Mouse (Mus musculus): Measurements from ENCODE around the gene Ltbr. TPM values are rescaled to one million over a fixed set of nuclear protein-coding genes. Genes with fewer than 3 reads are reported as not detected.

The Ltbr gene
- total RNA-seq (2021), result 10 to 100 TPM; 43.8 to 48.0 TPM
- long read RNA-seq, experiment 1, transcript Ltbr-201 (10 exons, 2,107 nt), result major isoform, 22 of 31 reads
- long read RNA-seq, experiment 1, partial matches to known transcripts, result 8 of 31 reads
- long read RNA-seq, experiment 1, other reads (novel, unspliced or antisense), result 1 of 31 reads
- long read RNA-seq, experiment 2, transcript Ltbr-201 (10 exons, 2,107 nt), result major isoform, 26 of 36 reads
- long read RNA-seq, experiment 2, partial matches to known transcripts, result 5 of 36 reads
- long read RNA-seq, experiment 2, other reads (novel, unspliced or antisense), result 5 of 36 reads

- peak; percentile 84 to 90 for DNase-seq (ENCODE audit: low spot score in 2 of 2)
These were observed at the start of gene Ltbr for GRCm38 (mm10) chr6:125313546-125314230. Gene Ltbr (minus strand): TSS chr6:125313885.

- no peak for DNase-seq (ENCODE audit: low spot score in 2 of 2)
These were observed 49.3 kb upstream of the Ltbr start for GRCm38 (mm10) chr6:125363021-125363420.

GRCm38 (mm10) chr6:125361467-125362291 lies 48.0 kb upstream of the Ltbr start:
- DNase-seq (ENCODE audit: low spot score in 2 of 2), result peak; percentile 49 to 64

- DNase-seq (ENCODE audit: low spot score in 2 of 2), result no peak
These were observed 47.2 kb upstream of the Ltbr start for GRCm38 (mm10) chr6:125360846-125361245.

- no peak for DNase-seq (ENCODE audit: low spot score in 2 of 2)
These were observed 46.3 kb upstream of the Ltbr start for GRCm38 (mm10) chr6:125359999-125360398.

GRCm38 (mm10) chr6:125357334-125357733 lies 43.6 kb upstream of the Ltbr start:
- no peak for DNase-seq (ENCODE audit: low spot score in 2 of 2)

- DNase-seq (ENCODE audit: low spot score in 2 of 2), result no peak
These were observed 42.6 kb upstream of the Ltbr start for GRCm38 (mm10) chr6:125356264-125356663.

- DNase-seq (ENCODE audit: low spot score in 2 of 2), result no peak
These were observed 41.6 kb upstream of the Ltbr start for GRCm38 (mm10) chr6:125355197-125355741.

GRCm38 (mm10) chr6:125354352-125355151 lies 40.9 kb upstream of the Ltbr start:
- DNase-seq (ENCODE audit: low spot score in 2 of 2), result peak in 1 of 2 experiments; percentile 57

GRCm38 (mm10) chr6:125353655-125354054 lies 40.0 kb upstream of the Ltbr start:
- DNase-seq (ENCODE audit: low spot score in 2 of 2), result no peak

GRCm38 (mm10) chr6:125353221-125353620 lies 39.5 kb upstream of the Ltbr start:
- DNase-seq (ENCODE audit: low spot score in 2 of 2), result no peak

- no peak for DNase-seq (ENCODE audit: low spot score in 2 of 2)
These were observed 39.1 kb upstream of the Ltbr start for GRCm38 (mm10) chr6:125352811-125353210.

- no peak for DNase-seq (ENCODE audit: low spot score in 2 of 2)
These were observed 38.3 kb upstream of the Ltbr start for GRCm38 (mm10) chr6:125352046-125352384.

- no peak for DNase-seq (ENCODE audit: low spot score in 2 of 2)
These were observed 37.8 kb upstream of the Ltbr start for GRCm38 (mm10) chr6:125351368-125352045.

GRCm38 (mm10) chr6:125350995-125351324 lies 37.3 kb upstream of the Ltbr start:
- DNase-seq (ENCODE audit: low spot score in 2 of 2), result no peak

GRCm38 (mm10) chr6:125350231-125350994 lies 36.7 kb upstream of the Ltbr start:
- peak in 1 of 2 experiments; percentile 52 for DNase-seq (ENCODE audit: low spot score in 2 of 2)

- DNase-seq (ENCODE audit: low spot score in 2 of 2), result peak in 1 of 2 experiments; percentile 70
These were observed 36.0 kb upstream of the Ltbr start for GRCm38 (mm10) chr6:125349575-125350230.

- peak in 1 of 2 experiments; percentile 37 for DNase-seq (ENCODE audit: low spot score in 2 of 2)
These were observed 35.3 kb upstream of the Ltbr start, which contains the start of gene Tnfrsf1a for GRCm38 (mm10) chr6:125348721-125349574. Gene Tnfrsf1a (plus strand): TSS chr6:125349362.
